Mouse (Mus musculus) forebrain, embryonic 10.5 days (tissue): ENCODE results near the gene Primpol. TPM values are rescaled to one million over a fixed set of nuclear protein-coding genes. Genes with fewer than 3 reads are reported as not detected.

Experiments used
- DNase-seq: peaks from one replicate; pipeline ENCODE4 v3.0.0-alpha.2; 2017; ENCODE audit warnings: low spot score; ENCODE audit errors: extremely low spot score
- H3K27ac ChIP-seq: fragments of 300-500 bp; sonication (generic); 2 replicates; pipeline ENCODE4 v1.5.1; 2016; ENCODE audit warnings: mild to moderate bottlenecking
- H3K27me3 ChIP-seq: fragments of 300-500 bp; sonication (generic); 2 replicates; pipeline ENCODE4 v1.6.1; 2016; ENCODE audit warnings: mild to moderate bottlenecking; ENCODE audit not compliant: poor library complexity, severe bottlenecking
- H3K36me3 ChIP-seq: fragments of 300-500 bp; sonication (generic); replicated peaks from 2 replicates; pipeline ENCODE4 v1.6.1; 2016; ENCODE audit warnings: mild to moderate bottlenecking, moderate library complexity
- H3K4me1 ChIP-seq: fragments of 300-500 bp; sonication (generic); 2 replicates; pipeline ENCODE4 v1.6.1; 2016
- H3K4me3 ChIP-seq: fragments of 300-500 bp; sonication (generic); 2 replicates; pipeline ENCODE4 v1.5.1; 2016; ENCODE audit warnings: mild to moderate bottlenecking, moderate library complexity
- H3K9me3 ChIP-seq: fragments of 300-500 bp; sonication (generic); 2 replicates; pipeline ENCODE4 v1.6.1; 2016; ENCODE audit warnings: mild to moderate bottlenecking, moderate library complexity
- WGBS: fragments of 180-500 bp; shearing (Covaris S2); methylation state at CpG from one replicate; pipeline ENCODE4 v1.1.7; 2016; 5-methylcytosine and 5-hydroxymethylcytosine counted together
- polyA plus RNA-seq: library from polyadenylated mRNA; unstranded; fragments of >200 nt; fragmentation: Nextera tagmentation; extraction: Ambion mirVana; gene quantifications from 2 replicates; pipeline ENCODE4 v1.2.1, GENCODE M21; 2016

Gene Primpol
- polyA plus RNA-seq, 1 experiment from 2014 or later, result 9.9 TPM

DNA sequence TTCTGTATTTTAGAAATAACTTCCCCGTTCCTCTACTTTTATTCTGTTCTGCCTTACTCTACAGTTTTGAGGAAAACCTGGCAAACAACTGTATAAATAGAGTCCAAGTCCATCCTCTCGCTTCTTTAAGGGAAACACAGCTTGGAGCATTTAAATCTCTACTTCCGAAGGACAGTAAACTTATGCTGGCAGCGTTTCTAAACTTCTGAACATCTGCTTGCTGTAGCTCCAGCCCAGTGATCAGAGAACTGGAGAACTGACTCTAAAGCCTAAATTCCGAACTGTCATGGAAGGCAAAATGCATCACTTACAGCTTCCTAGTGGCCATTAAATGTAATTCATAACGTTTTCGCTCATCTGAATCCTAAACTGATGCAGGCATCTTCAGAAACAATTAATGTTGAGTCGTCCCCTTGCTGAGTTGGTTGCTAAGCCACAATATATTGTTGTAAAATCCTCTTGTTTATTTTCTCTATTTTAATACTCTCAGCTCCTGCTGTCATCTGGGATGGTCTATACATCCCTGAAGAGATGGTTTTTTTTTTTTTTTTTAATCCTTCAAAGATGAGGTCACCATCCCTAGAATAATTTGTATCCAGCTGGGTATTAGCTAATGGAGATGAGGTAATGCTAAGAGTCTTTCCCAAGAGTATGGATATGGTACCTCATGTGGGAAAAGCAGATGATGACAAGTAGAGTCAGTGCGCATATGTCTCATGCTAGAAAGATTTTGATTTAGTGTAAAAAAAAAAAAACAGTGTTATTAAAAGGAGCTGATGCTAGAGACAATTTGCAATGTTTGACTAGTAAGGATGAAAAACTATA is 5.6 kb upstream of the Primpol start:
- Histone ChIP-seq H3K27ac (no peak overlapping the region), H3K27me3 (no peaks in the 10 kb centered on the region), H3K36me3 (peaks cover 14% of the 10 kb centered on the region), H3K4me1 (peaks cover 30% of the 10 kb centered on the region), H3K9me3 (no peaks in the 10 kb centered on the region), H3K4me3 (no peak overlapping the region)
- no peak for DNase-seq
- 90% methylated on average over 9 of the region's 9 CpGs for WGBS

- peak overlapping the region; percentile 95 for H3K27ac ChIP-seq
- H3K36me3 ChIP-seq, result peaks cover 8% of the 10 kb centered on the region
- no peaks in the 10 kb centered on the region for H3K9me3 ChIP-seq
- H3K4me1 ChIP-seq, result peaks cover 44% of the 10 kb centered on the region
- H3K27me3 ChIP-seq, result no peaks in the 10 kb centered on the region
- no peak for DNase-seq
- 3% methylated on average over 10 of the region's 10 CpGs for WGBS
- peak overlapping the region; percentile 72 for H3K4me3 ChIP-seq
Observed at GRCm38 (mm10) chr8:46618639-46619320, 1.8 kb upstream of the Primpol start.

GRCm38 (mm10) chr8:46617690-46618620 is 943 bp upstream of the Primpol start:
- Histone ChIP-seq H3K4me3 (peak overlapping the region; percentile 72), H3K9me3 (no peaks in the 10 kb centered on the region), H3K4me1 (peaks cover 50% of the 10 kb centered on the region), H3K27ac (peak overlapping the region; percentile 95), H3K36me3 (peaks cover 5% of the 10 kb centered on the region), H3K27me3 (no peaks in the 10 kb centered on the region)
- DNase-seq, result no peak
- WGBS, result under 1% methylated on average over 38 of the region's 38 CpGs

- H3K9me3 ChIP-seq, result no peaks in the 10 kb centered on the region
- no peaks in the 10 kb centered on the region for H3K27me3 ChIP-seq
- H3K4me1 ChIP-seq, result peaks cover 46% of the 10 kb centered on the region
- 0 out of 2 replicates have a peak, but pooled peaks cover 3% of the 10 kb centered on the region for H3K36me3 ChIP-seq
- H3K27ac ChIP-seq, result no peak overlapping the region; the same call in 1 of the 2 replicates
- DNase-seq, result no peak
- 87% methylated on average over 8 of the region's 8 CpGs for WGBS
- peak overlapping the region; percentile 72; the same call in 1 of the 2 replicates for H3K4me3 ChIP-seq
Observed at GRCm38 (mm10) chr8:46615936-46616335, 1.1 kb downstream of the Primpol start.

DNA sequence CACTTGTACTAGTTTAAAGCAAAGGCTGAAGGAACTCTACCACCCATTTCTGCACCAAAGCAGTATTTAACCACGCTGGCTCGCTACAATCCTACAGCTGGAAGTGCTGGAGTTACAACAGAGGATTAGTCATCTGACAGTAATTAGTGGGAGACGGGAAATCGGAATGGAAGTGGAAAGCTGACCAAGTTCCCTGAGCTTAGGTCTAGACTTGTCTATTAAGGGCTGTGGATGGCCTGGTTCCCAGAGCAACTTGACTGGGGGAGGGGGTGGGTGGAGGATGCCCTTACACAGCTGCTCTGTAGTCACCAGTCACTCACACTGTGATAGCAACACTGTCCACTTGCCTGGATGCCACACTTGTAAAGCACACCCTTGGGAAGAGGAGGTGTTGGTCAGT is 3.6 kb downstream of the Primpol start:
- WGBS, result 60% methylated on average over 4 of the region's 4 CpGs
- no peak for DNase-seq
- H3K4me1 ChIP-seq, result peaks cover 31% of the 10 kb centered on the region
- H3K27me3 ChIP-seq, result no peaks in the 10 kb centered on the region
- no peaks in the 10 kb centered on the region for H3K9me3 ChIP-seq
- H3K4me3 ChIP-seq, result no peak overlapping the region
- peaks cover 8% of the 10 kb centered on the region for H3K36me3 ChIP-seq
- H3K27ac ChIP-seq, result no peak overlapping the region

DNA sequence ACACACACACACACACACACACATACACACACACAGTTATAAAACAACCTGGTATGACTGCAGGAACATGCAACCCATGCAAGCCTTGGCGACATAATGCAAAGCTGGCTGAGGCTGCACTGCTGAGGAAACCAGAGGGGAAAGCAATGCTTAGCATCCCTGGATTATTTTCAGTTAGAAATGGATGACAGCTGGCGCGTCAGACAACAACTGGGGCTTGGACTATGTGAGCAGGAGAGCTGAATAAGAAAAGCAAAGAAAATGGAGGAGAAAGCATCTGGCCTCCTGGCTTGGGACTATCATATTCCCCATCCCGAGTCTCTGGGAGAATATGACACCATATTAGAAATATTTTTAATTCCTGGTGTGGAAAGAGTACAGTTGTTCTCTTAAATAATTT is 4.1 kb downstream of the Primpol start:
- Histone ChIP-seq H3K36me3 (peaks cover 8% of the 10 kb centered on the region), H3K4me1 (peaks cover 26% of the 10 kb centered on the region), H3K27ac (no peak overlapping the region), H3K9me3 (no peaks in the 10 kb centered on the region), H3K27me3 (no peaks in the 10 kb centered on the region), H3K4me3 (no peak overlapping the region)
- 82% methylated on average over 4 of the region's 4 CpGs for WGBS
- no peak for DNase-seq

GRCm38 (mm10) chr8:46611557-46611956 is 5.5 kb downstream of the Primpol start:
- no peak for DNase-seq
- Histone ChIP-seq H3K4me1 (peaks cover 15% of the 10 kb centered on the region), H3K27ac (no peak overlapping the region), H3K36me3 (peaks cover 12% of the 10 kb centered on the region), H3K27me3 (no peaks in the 10 kb centered on the region), H3K4me3 (no peak overlapping the region), H3K9me3 (no peaks in the 10 kb centered on the region)
- 91% methylated on average over 8 of the region's 8 CpGs for WGBS

DNA sequence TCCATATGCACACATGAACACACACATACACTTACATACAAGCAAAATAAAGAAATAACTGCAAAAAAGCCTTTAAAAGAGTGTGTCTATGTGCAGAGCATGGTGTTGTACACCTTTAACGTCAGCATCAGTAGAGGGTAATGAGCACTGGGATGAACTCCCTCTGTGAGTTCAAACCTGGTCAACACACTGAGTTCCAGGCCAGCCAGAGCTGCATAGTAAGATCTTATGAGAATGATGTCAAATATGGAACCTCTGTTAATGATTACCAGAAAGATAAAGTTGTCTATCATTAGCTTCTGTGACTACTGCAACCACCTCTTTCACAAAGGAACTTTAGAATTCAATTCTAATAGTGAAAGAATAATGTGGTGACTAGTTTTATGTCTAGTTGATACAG is 10.1 kb downstream of the Primpol start:
- Histone ChIP-seq H3K4me3 (no peak overlapping the region), H3K4me1 (no peaks in the 10 kb centered on the region), H3K27me3 (no peaks in the 10 kb centered on the region), H3K9me3 (no peaks in the 10 kb centered on the region), H3K36me3 (peaks cover 12% of the 10 kb centered on the region), H3K27ac (no peak overlapping the region)
- WGBS, result 89% methylated on average over 1 of the region's 1 CpGs
- DNase-seq, result no peak

DNA sequence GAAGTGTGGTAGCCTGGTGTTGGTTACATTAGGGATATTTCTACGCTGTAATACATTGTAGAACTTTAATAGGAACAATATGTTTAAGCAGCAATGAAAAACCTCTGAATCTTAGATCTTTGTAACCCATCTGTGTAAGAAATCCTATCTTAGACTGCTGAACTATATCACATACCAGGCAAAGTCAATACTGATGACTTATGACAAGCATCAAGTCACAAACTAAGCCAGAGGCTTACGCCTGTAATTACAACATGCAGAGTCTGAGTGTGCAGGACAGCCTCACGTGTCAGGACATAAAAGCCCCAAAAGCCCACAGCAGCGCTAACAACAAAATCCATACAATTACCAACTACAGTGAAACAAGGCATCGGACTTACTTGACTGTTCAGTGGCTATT is 13.4 kb downstream of the Primpol start:
- Histone ChIP-seq H3K4me1 (no peaks in the 10 kb centered on the region), H3K27me3 (no peaks in the 10 kb centered on the region), H3K9me3 (no peaks in the 10 kb centered on the region), H3K4me3 (no peak overlapping the region), H3K36me3 (0 out of 2 replicates have a peak, but pooled peaks cover 12% of the 10 kb centered on the region), H3K27ac (no peak overlapping the region)
- 91% methylated on average over 5 of the region's 5 CpGs for WGBS
- no peak for DNase-seq

DNA sequence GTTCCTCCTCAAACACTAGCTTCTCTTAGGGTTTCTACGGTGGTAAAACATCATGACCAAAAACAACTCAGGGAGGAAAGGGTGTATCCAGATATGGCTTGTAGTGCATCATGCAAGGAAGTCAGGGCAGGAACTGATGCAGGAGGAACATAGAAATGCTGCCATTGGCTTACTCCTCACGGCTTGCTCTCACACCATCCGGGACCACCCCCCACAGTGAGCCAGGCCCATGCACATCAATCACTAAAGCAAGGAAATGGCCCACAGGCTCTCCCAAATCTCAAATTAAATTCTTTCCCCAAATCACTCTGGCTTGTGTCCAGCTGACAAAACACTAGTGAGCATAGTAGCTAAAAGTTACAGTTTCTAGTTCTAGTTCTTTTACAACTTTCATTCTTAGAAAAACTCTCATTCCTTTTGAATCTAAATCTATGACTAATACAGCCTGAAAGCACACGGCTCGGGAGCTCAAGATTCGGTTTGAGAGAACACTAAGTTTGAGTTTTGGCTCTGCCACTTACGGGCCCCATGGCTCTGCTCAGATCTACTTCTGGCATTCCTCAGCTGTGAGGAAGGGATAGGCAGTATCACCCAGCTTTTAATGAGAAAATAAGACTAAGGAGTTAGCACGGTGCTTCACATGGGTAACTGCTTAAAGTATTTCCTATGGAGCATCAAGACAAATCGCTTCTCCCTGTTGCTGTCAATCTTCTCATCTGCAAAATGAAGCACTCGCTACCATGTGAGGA is 15.9 kb downstream of the Primpol start:
- Histone ChIP-seq H3K27me3 (no peaks in the 10 kb centered on the region), H3K36me3 (peaks cover 16% of the 10 kb centered on the region; the same call in 1 of the 2 replicates), H3K27ac (no peak overlapping the region), H3K9me3 (no peaks in the 10 kb centered on the region), H3K4me1 (no peaks in the 10 kb centered on the region), H3K4me3 (no peak overlapping the region)
- 80% methylated on average over 10 of the region's 10 CpGs for WGBS
- no peak for DNase-seq

GRCm38 (mm10) chr8:46599314-46599904 is 17.6 kb downstream of the Primpol start:
- DNase-seq, result no peak
- Histone ChIP-seq H3K36me3 (peaks cover 17% of the 10 kb centered on the region; the same call in 1 of the 2 replicates), H3K27ac (no peak overlapping the region), H3K4me1 (no peaks in the 10 kb centered on the region), H3K9me3 (no peaks in the 10 kb centered on the region), H3K27me3 (no peaks in the 10 kb centered on the region), H3K4me3 (no peak overlapping the region)
- 92% methylated on average over 7 of the region's 7 CpGs for WGBS
